Mouse (Mus musculus) CD4-positive helper T cell, adult 2 months (primary cell): ENCODE measurements at regions not wholly inside any gene's neighbourhood (a gene's known extent, or its start where the extent isn't known, plus 50 kb on each side); places are given as distances from the start of the nearest gene placed in this dataset.
A peak's percentile ranks its signal among the peaks of the same experiment; 100 is the strongest.

Experiments used
- DNase-seq: peaks from one replicate; pipeline ENCODE4 v3.0.0-alpha.2; 2012; ENCODE audit warnings: low read depth, missing footprints, low spot score

GRCm38 (mm10) chrX:97141170-97142085 is 69.0 kb downstream of the Pgr15l start:
- DNase-seq = peak; percentile 45

- peak; percentile 5 for DNase-seq
Measured at GRCm38 (mm10) chrX:97142237-97142636, 69.8 kb downstream of the Pgr15l start.

GRCm38 (mm10) chrX:97156155-97156554 is 83.8 kb downstream of the Pgr15l start:
- peak; percentile 21 for DNase-seq
